12 mouse cellular contexts compared by ENCODE assay signal in the genomic region with DNA sequence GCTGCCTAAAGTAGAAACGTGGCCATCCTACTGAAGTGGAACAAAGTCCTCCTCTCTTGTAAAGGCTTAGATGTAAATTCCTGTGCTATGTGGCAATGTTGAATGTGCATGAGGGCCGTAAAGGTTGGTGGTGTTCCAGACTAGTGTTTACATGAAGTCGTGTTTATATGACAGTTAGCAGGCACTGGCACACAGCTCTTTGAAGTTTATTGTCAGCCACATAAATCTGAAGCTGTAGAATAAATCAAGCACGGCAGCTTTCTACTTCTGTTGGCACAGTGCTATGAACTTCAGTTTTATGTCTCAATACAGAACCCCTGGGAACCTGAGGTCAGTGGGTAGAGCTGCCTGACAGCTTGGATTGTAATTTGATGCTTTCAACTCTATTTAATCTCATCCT.
DNase-seq lines count a peak whose midpoint lies in the region; ATAC-seq and TF ChIP-seq lines count a peak whose summit lies in the region.
"Had no signal": no experiment of that assay in that cellular context is flagged by ENCODE, and none has a peak within 500 bp of the region (broad histone marks: within the 10 kb centered on the region; RNA-seq: fewer than 3 reads in every experiment).

No protein-coding gene starts in this region.

- no peak for TF ChIP-seq CTCF in cerebellum, adult 2 months (IDR thresholded peaks at IDR 0.05; ENCODE audit: borderline replicate concordance, insufficient read depth, low read depth, low read length)

- TF ChIP-seq POLR2A in cerebellum, adult 2 months (IDR thresholded peaks at IDR 0.05; ENCODE audit: borderline replicate concordance, insufficient read depth, low read length): no peak

- H3K36me3 ChIP-seq in kidney, embryonic 14.5 days (ENCODE audit: control insufficient read depth, insufficient read depth, low read length): no peaks in the 10 kb centered on the region
- H3K36me3 ChIP-seq in intestine, embryonic 16.5 days (ENCODE audit: control insufficient read depth, insufficient read depth, low read length): no peaks in the 10 kb centered on the region

- H3K4me3 ChIP-seq in kidney, embryonic 14.5 days (ENCODE audit: low read length): no peak overlapping the region
- H3K4me3 ChIP-seq in intestine, embryonic 16.5 days (ENCODE audit: low read length): no peak overlapping the region
- no peak overlapping the region for H3K4me3 ChIP-seq in cerebellum, adult 2 months (replicated peaks; ENCODE audit: insufficient read depth, low read depth, low read length)
- H3K4me3 ChIP-seq: left cerebral cortex, adult 2 months had no signal

- 7% methylated on average over 4 of the region's 4 CpGs for WGBS in kidney, embryonic 14.5 days
- 24% methylated on average over 4 of the region's 4 CpGs for WGBS in intestine, embryonic 16.5 days
- 17% methylated on average over 4 of the region's 4 CpGs for WGBS in cerebellum, adult 2 months

- no peak for DNase-seq in kidney, adult 18-20 months
- DNase-seq in embryo, embryonic 10 days (ENCODE audit: low spot score): peak; percentile 29
- peak; percentile 70 for DNase-seq in mesoderm, embryonic 11.5 days (ENCODE audit: low read depth, low spot score)
- DNase-seq in heart, adult 9 months (ENCODE audit: low spot score in 2 of 2): no peak
- no peak for DNase-seq in ovary, postnatal 14 days (ENCODE audit: low spot score)
- no peak for DNase-seq in cerebellum, adult 2 months
- DNase-seq: adrenal gland, postnatal 10 days; gastrocnemius, postnatal 10 days; kidney, postnatal 14 days had no signal

- no peak overlapping the region for H3K27ac ChIP-seq in kidney, embryonic 14.5 days (ENCODE audit: low read depth, low read length)
- no peak overlapping the region for H3K27ac ChIP-seq in intestine, embryonic 16.5 days (ENCODE audit: low read length)
- H3K27ac ChIP-seq in cerebellum, adult 2 months (ENCODE audit: insufficient read depth, low read length): no peak overlapping the region
- H3K27ac ChIP-seq: left cerebral cortex, adult 2 months had no signal

- H3K9ac ChIP-seq in kidney, embryonic 14.5 days (ENCODE audit: low read depth, low read length): no peak overlapping the region
- H3K9ac ChIP-seq in intestine, embryonic 16.5 days (ENCODE audit: low read depth, low read length): no peak overlapping the region

- 0 out of 2 replicates have a peak, but pooled peaks cover 7% of the 10 kb centered on the region for H3K4me1 ChIP-seq in kidney, embryonic 14.5 days (ENCODE audit: control insufficient read depth, insufficient read depth, low read length)
- H3K4me1 ChIP-seq in intestine, embryonic 16.5 days (ENCODE audit: control insufficient read depth, insufficient read depth, low read length): no peaks in the 10 kb centered on the region
- no peaks in the 10 kb centered on the region for H3K4me1 ChIP-seq in cerebellum, adult 2 months (ENCODE audit: control insufficient read depth, insufficient read depth, low read length)

- H3K4me2 ChIP-seq in kidney, embryonic 14.5 days (replicated peaks; ENCODE audit: low read depth, low read length): no peak overlapping the region
- no peak overlapping the region for H3K4me2 ChIP-seq in intestine, embryonic 16.5 days (ENCODE audit: low read depth, low read length)

- H3K27me3 ChIP-seq in kidney, embryonic 14.5 days (ENCODE audit: control insufficient read depth, insufficient read depth, low read length): no peaks in the 10 kb centered on the region
- no peaks in the 10 kb centered on the region for H3K27me3 ChIP-seq in intestine, embryonic 16.5 days (replicated peaks; ENCODE audit: control insufficient read depth, insufficient read depth, low read length)
- no peaks in the 10 kb centered on the region for H3K27me3 ChIP-seq in cerebellum, adult 2 months (ENCODE audit: control insufficient read depth, insufficient read depth, low read length)

- ATAC-seq in kidney, embryonic 14.5 days (ENCODE audit: low FRiP score, low TSS enrichment): peak; percentile 93
- peak; percentile 79 for ATAC-seq in intestine, embryonic 16.5 days

- no peaks in the 10 kb centered on the region for H3K9me3 ChIP-seq in kidney, embryonic 14.5 days (ENCODE audit: control insufficient read depth, low read length)
- no peaks in the 10 kb centered on the region for H3K9me3 ChIP-seq in intestine, embryonic 16.5 days (ENCODE audit: control insufficient read depth, low read length)

Comparison
In these comparisons a context has a peak if more than half of its experiments do, and no peak if none do; other contexts are left out.
1. DNase-seq: peak in embryo, embryonic 10 days (single experiment) and mesoderm, embryonic 11.5 days (single experiment); none in kidney, adult 18-20 months (single experiment), heart, adult 9 months (0 of 2), ovary, postnatal 14 days (single experiment) and cerebellum, adult 2 months (0 of 2).